Mouse (Mus musculus): Measurements from ENCODE around the gene Ghr. TPM values are rescaled to one million over a fixed set of nuclear protein-coding genes. Genes with fewer than 3 reads are reported as not detected.
A peak's percentile ranks its signal among the peaks of the same experiment; 100 is the strongest.

Gene Ghr
- polyA plus RNA-seq (2012; rRNA removed), result 10.5 and 11.0 TPM in 2 replicates

DNA sequence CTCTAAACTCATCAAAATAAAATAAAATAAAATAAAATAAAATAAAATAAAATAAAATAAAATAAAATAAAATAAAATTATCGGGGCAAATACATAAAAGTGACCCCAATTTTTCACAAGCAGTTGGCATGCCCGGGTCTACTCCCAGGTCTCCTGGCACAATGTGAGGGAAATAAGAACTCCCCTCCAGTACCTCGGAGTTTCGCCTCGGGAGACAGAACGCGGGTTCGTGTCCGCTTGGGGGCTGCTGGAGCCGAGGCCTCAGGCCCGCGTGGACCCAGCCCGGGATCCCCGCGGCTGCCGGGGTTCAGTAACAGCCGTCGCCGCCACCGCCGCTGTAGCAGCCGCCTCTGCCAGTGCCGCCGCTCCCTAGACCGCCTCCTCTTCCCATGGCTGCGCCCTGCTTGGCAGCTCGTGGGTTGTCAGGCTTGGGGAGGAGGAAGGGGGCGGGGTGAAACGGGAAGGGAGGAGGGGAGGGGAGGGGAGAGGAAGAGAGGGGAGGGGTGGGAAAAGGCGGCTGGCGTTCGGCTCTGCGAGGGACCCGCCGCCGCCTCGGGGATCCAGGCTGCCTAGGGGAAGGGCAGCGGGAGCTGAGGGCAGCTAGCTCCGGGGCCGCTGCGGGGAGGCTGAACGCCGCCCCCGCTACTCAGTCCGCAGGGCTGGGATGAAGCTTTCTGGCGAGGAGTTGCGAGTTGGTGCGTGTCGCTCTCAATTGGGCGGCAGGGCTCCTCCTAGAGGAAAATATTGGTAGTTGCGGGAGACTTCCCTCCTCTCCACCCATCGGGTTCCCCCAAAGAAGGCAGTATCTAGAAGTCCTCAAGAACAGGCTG, at the start of gene Ghr:
Gene Ghr, minus strand, starts transcription at position 686 of the 830 bp plus-strand sequence.
- DNase-seq (ENCODE audit: extremely low spot score in 1 of 2, low spot score in 1 of 2), result peak; percentile 81 to 93

DNA sequence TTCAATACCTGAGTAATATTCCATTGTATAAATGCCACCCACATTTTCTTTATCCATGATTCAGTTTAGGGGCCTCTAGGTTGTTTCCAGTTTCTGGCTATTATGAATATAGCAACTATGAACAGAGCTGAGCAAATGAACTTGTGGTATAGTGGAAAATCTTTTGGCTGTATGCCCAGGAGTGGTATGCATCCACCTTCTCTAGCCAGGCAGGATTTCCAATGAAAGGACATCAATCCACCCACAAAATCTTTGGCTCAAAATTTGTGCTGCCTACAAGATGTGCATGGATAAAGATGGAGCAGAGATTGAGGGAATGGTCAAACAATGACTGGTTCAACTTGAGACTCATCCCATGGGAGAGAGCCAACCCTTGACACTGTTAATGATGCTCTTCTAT, 39.5 kb upstream of the Ghr start:
- no peak for DNase-seq (ENCODE audit: extremely low spot score in 1 of 2, low spot score in 1 of 2)

- no peak for DNase-seq (ENCODE audit: extremely low spot score in 1 of 2, low spot score in 1 of 2)
These were observed 37.1 kb upstream of the Ghr start for GRCm38 (mm10) chr15:3620368-3620767.

DNA sequence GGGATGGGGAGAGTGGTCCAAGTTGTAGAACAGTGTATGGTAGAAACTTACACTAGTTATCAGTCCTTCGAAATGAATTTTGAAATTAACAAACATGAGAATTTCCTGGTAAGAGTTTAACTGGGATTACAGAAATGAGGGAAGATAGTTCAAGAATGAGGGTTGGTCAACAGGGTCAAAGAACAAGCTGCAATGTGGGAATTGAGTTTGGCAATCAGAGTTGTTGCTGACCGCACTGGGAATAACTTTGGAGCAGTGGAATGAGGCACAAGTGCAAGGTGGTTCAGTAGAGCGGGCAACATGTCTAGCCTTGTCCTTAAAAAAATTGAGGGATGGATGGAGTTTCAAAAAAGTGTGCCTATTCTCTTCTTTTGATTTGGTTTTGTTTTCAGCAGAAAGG, 35.0 kb upstream of the Ghr start:
- DNase-seq (ENCODE audit: extremely low spot score in 1 of 2, low spot score in 1 of 2), result no peak

DNA sequence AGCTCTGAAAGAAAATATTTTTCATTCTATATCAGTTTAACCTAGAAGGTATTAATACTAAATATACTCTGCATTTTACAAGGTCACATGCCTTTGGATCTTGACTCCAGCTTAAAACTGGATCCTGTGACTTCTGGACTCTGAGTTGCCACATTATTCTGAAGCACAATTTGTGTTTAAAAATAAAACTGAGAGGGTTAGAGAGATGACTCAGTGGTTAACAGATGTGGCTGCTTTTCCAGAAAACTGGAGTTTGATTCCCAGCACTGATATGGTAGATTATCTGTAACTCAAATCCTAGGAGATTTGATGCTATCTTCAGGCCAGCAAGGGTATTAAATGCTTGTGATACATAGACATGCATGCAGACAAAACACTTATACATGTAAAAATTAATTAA, 28.7 kb upstream of the Ghr start:
- DNase-seq (ENCODE audit: extremely low spot score in 1 of 2, low spot score in 1 of 2), result no peak

DNA sequence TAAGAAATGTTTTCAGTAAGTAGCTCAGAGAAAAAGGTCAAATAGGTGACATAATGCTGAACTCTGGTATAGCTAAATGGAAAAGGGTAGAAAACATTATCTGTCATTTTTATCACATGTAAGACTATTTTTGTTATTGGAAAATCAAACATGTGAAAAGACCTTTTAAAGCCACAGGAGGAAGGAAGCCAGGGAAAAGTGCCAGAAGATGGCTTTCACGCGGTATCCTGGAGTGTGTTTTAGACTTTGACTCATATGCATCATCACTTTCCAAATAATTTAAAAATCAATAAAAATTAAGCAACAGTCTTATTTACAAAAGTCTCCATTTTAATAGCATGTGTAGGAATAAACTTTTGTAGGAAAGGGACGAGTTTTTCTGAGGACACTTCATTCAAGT, 24.7 kb upstream of the Ghr start:
- no peak for DNase-seq (ENCODE audit: extremely low spot score in 1 of 2, low spot score in 1 of 2)

GRCm38 (mm10) chr15:3602098-3602486, 18.8 kb upstream of the Ghr start:
- no peak for DNase-seq (ENCODE audit: extremely low spot score in 1 of 2, low spot score in 1 of 2)

- no peak for DNase-seq (ENCODE audit: extremely low spot score in 1 of 2, low spot score in 1 of 2)
These were observed 18.3 kb upstream of the Ghr start for GRCm38 (mm10) chr15:3601422-3602097.

DNA sequence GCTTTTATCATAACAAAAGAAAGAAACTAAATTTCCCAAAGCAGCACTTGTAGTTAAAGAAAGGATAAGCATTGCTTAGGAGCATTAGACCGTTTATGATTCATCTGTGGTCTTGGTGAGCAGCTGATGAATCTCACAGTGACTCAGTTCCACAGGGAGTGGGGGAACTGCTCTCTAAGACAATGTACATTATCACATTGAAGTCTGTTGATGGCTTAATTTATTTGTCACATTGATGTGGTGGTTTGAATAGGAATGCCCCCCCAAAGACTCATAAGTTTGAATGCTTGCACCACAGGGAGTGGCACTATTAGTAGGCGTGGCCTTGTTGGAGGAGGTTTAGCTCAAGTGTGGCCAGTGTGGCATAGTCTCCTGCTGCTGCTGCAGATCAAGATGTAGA, 4.6 kb upstream of the Ghr start:
- no peak for DNase-seq (ENCODE audit: extremely low spot score in 1 of 2, low spot score in 1 of 2)

- no peak for DNase-seq (ENCODE audit: extremely low spot score in 1 of 2, low spot score in 1 of 2)
These were observed 1.1 kb upstream of the Ghr start for GRCm38 (mm10) chr15:3584361-3584760.

DNA sequence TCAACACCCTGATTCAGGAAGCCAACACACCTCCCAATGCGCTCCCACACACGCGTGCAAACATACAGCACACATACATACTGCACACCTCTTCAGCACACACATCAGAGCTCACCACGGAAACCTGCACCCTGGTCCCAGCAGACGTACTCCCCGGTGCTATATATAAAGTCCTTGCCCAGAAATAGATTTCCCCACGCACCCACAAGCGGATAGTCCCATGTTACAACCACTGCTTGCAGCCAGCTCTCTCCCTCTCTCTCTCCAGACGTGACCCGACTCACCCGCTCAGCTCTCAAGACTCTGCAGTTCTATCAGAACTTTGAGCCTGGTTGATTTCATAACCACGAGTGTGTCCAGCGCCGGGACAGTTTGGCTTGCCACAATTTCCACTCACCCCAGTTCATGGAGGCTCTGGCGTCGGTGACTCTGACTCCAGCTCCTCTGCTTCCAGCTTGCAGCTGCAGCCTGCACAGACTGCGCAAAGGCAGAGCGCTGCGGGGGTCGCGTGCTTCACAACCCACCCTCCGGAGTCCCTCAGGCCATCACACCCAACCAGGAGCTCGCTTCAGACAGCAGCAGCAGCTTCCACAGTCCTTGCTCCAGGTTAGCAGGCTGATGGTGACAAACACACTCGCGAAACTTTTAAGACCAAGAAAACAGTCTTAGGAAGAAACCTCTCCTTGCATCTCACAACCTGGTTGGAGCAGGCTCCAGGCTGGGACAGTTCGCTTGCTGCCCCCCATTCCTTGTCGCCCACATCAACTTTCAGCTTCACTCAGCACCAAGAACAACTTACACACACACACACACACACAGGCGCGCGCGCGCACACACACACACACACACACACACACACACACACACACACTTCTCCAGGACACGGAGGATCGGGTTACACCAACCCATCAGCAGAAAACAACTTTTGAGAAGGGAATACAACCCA, 1.2 kb downstream of the Ghr start:
- DNase-seq (ENCODE audit: extremely low spot score in 1 of 2, low spot score in 1 of 2), result peak; percentile 25 to 45

- DNase-seq (ENCODE audit: extremely low spot score in 1 of 2, low spot score in 1 of 2), result no peak
These were observed 2.0 kb downstream of the Ghr start for GRCm38 (mm10) chr15:3581337-3581736.

- peak in 1 of 2 experiments; percentile 23 for DNase-seq (ENCODE audit: extremely low spot score in 1 of 2, low spot score in 1 of 2)
These were observed 3.1 kb downstream of the Ghr start for GRCm38 (mm10) chr15:3580216-3580615.

- DNase-seq (ENCODE audit: extremely low spot score in 1 of 2, low spot score in 1 of 2), result no peak
These were observed 4.9 kb downstream of the Ghr start for GRCm38 (mm10) chr15:3578286-3578980.

GRCm38 (mm10) chr15:3569178-3569903, 14.0 kb downstream of the Ghr start:
- DNase-seq (ENCODE audit: extremely low spot score in 1 of 2, low spot score in 1 of 2), result no peak

GRCm38 (mm10) chr15:3564570-3564969, 18.7 kb downstream of the Ghr start:
- DNase-seq (ENCODE audit: extremely low spot score in 1 of 2, low spot score in 1 of 2), result no peak

DNA sequence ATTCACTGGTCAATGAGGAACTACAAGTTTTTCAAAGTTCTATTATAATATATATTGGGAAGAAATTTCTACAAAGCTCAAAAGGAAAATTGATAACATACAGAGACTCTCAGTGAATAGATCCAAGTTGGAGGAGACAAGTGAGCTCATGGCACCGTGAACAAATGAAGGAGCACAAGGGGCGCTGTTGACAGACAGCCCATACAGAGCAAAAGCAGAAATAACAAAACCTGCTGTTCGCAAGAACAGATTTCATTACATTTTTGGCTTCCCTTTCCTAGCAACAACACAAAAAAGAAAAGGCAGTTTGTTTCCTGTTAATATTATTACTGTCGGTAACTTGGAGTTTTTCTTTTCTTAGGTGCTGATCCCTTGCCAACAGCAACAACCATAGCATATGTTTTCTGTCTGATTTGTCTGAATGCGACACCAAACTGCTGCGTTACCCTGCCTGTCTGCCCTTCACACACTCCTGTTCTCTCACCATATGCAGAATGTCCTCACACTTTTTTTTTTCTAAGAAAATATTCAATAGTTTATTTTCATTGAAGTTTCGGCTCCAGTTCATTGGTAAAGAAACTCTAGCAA, 19.3 kb downstream of the Ghr start:
- DNase-seq (ENCODE audit: extremely low spot score in 1 of 2, low spot score in 1 of 2), result no peak

DNA sequence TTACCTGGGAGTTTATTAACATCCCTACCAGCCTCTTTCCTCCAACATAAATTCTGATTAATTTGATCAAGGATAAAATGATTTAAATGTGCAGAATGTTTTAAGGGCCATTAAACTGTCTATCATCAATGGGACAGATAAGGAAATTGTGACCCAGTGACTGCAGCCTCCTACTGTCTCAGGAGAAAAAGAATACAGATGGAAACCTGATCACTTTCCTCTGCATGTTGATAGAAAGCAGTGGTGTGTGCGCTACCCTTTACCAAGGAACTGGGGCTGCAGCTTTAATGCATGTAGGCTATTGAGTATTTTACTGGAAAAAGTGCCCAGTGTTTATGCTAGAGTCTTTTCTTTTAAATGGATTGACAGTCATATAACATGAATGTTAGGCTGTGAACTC, 19.8 kb downstream of the Ghr start:
- DNase-seq (ENCODE audit: extremely low spot score in 1 of 2, low spot score in 1 of 2), result no peak

- DNase-seq (ENCODE audit: extremely low spot score in 1 of 2, low spot score in 1 of 2), result no peak
These were observed 24.8 kb downstream of the Ghr start for GRCm38 (mm10) chr15:3558524-3558923.
